ENCODE assay signal across 26 mouse cellular contexts in the genomic region with DNA sequence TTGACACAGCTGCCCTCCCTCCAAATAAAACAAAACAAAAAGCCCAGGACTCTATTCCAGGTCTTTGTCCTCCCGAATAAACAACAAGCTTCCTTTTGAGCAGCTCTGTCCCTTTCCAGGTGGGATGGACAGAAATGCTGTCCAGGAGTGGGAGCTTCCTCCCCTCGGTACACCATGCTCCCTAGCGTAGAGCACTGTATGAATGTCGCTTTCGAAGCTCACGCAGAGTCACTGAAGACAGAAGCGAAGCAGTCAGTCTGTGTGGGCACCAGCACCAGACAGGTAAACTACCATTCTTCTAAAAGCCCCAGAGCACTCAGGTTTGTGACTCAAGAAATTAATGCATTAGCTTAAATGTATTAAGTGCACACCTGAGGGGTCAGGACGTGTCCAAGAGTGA. TPM values are rescaled to one million over a fixed set of nuclear protein-coding genes. Genes with fewer than 3 reads are reported as not detected.
DNase-seq lines count a peak whose midpoint lies in the region; ATAC-seq lines count a peak whose summit lies in the region.
"Had no signal": no experiment of that assay in that cellular context is flagged by ENCODE, and none has a peak within 500 bp of the region (broad histone marks: within the 10 kb centered on the region; RNA-seq: fewer than 3 reads in every experiment).

No protein-coding gene starts in this region.

- no peak for ATAC-seq in intestine, embryonic 14.5 days (replicated peaks; ENCODE audit: low FRiP score, low TSS enrichment, low read depth)
- no peak for ATAC-seq in intestine, embryonic 16.5 days
- no peak for ATAC-seq in megakaryocyte, adult 5-6 weeks (ENCODE audit: poor library complexity, severe bottlenecking)
- ATAC-seq: CD4-positive, CD25-positive, alpha-beta regulatory T cell, adult 4 months; intestine, embryonic 15.5 days; midbrain, embryonic 16.5 days had no signal

- H3K4me2 ChIP-seq in intestine, embryonic 14.5 days (ENCODE audit: low read length), result no peak overlapping the region
- no peak overlapping the region for H3K4me2 ChIP-seq in intestine, embryonic 16.5 days (ENCODE audit: low read depth, low read length)
- H3K4me2 ChIP-seq: embryonic facial prominence, embryonic 12.5 days; forebrain, embryonic 12.5 days; heart, embryonic 13.5 days; intestine, embryonic 15.5 days; kidney, embryonic 15.5 days; limb, embryonic 13.5 days; neural tube, embryonic 13.5 days had no signal

- no peaks in the 10 kb centered on the region for H3K27me3 ChIP-seq in intestine, embryonic 14.5 days (replicated peaks; ENCODE audit: control insufficient read depth, insufficient read depth, low read length)
- H3K27me3 ChIP-seq in intestine, embryonic 16.5 days (replicated peaks; ENCODE audit: control insufficient read depth, insufficient read depth, low read length), result no peaks in the 10 kb centered on the region
- peaks cover 27% of the 10 kb centered on the region for H3K27me3 ChIP-seq in megakaryocyte, embryonic 14.5 days (replicated peaks)
- H3K27me3 ChIP-seq: embryonic facial prominence, embryonic 12.5 days; forebrain, embryonic 12.5 days; heart, embryonic 13.5 days; intestine, embryonic 15.5 days; kidney, embryonic 15.5 days; limb, embryonic 13.5 days; neural tube, embryonic 13.5 days had no signal

- H3K9ac ChIP-seq in intestine, embryonic 14.5 days (ENCODE audit: low read length), result no peak overlapping the region
- no peak overlapping the region for H3K9ac ChIP-seq in intestine, embryonic 16.5 days (ENCODE audit: low read depth, low read length)
- H3K9ac ChIP-seq: embryonic facial prominence, embryonic 12.5 days; forebrain, embryonic 12.5 days; heart, embryonic 13.5 days; intestine, embryonic 15.5 days; kidney, embryonic 15.5 days; limb, embryonic 13.5 days; liver, embryonic 14.5 days; neural tube, embryonic 13.5 days had no signal

- no peak overlapping the region for H3K4me3 ChIP-seq in intestine, embryonic 14.5 days (ENCODE audit: low read depth, low read length)
- H3K4me3 ChIP-seq in intestine, embryonic 16.5 days (ENCODE audit: low read length), result no peak overlapping the region
- peak overlapping the region; percentile 33 for H3K4me3 ChIP-seq in megakaryocyte, embryonic 14.5 days (replicated peaks)
- H3K4me3 ChIP-seq: embryonic facial prominence, embryonic 12.5 days; forebrain, embryonic 12.5 days; heart, embryonic 13.5 days; intestine, embryonic 15.5 days; kidney, embryonic 15.5 days; limb, embryonic 13.5 days; midbrain, embryonic 10.5 days; myocyte; neural tube, embryonic 13.5 days had no signal

- 80% methylated on average over 8 of the region's 8 CpGs for WGBS in intestine, embryonic 14.5 days
- 86% methylated on average over 8 of the region's 8 CpGs for WGBS in intestine, embryonic 16.5 days

- no peak overlapping the region for H3K27ac ChIP-seq in intestine, embryonic 14.5 days (ENCODE audit: low read depth)
- no peak overlapping the region for H3K27ac ChIP-seq in intestine, embryonic 16.5 days (ENCODE audit: low read length)
- H3K27ac ChIP-seq: embryonic facial prominence, embryonic 12.5 days; forebrain, embryonic 12.5 days; heart, embryonic 13.5 days; intestine, embryonic 15.5 days; kidney, embryonic 15.5 days; limb, embryonic 13.5 days; liver, embryonic 14.5 days; midbrain, embryonic 10.5 days; neural tube, embryonic 13.5 days had no signal

- H3K9me3 ChIP-seq in intestine, embryonic 14.5 days (ENCODE audit: control insufficient read depth, low read length), result no peaks in the 10 kb centered on the region
- H3K9me3 ChIP-seq in intestine, embryonic 16.5 days (ENCODE audit: control insufficient read depth, low read length), result no peaks in the 10 kb centered on the region
- H3K9me3 ChIP-seq in megakaryocyte, embryonic 14.5 days, result peaks cover 8% of the 10 kb centered on the region
- H3K9me3 ChIP-seq: embryonic facial prominence, embryonic 12.5 days; forebrain, embryonic 12.5 days; heart, embryonic 13.5 days; intestine, embryonic 15.5 days; kidney, embryonic 15.5 days; limb, embryonic 13.5 days; midbrain, embryonic 10.5 days; neural tube, embryonic 13.5 days had no signal

- H3K36me3 ChIP-seq in intestine, embryonic 14.5 days (ENCODE audit: control insufficient read depth, insufficient read depth, low read length), result no peaks in the 10 kb centered on the region
- H3K36me3 ChIP-seq in intestine, embryonic 16.5 days (ENCODE audit: control insufficient read depth, insufficient read depth, low read length), result no peaks in the 10 kb centered on the region
- H3K36me3 ChIP-seq in megakaryocyte, embryonic 14.5 days (replicated peaks; ENCODE audit: low read length), result no peaks in the 10 kb centered on the region
- H3K36me3 ChIP-seq: embryonic facial prominence, embryonic 12.5 days; forebrain, embryonic 12.5 days; heart, embryonic 13.5 days; intestine, embryonic 15.5 days; kidney, embryonic 15.5 days; limb, embryonic 13.5 days; midbrain, embryonic 10.5 days; neural tube, embryonic 13.5 days had no signal

- DNase-seq in cerebellum, adult 11-12 months, result peak; percentile 81
- DNase-seq in cerebellum, adult 9-11 months, result no peak
- peak; percentile 33 for DNase-seq in intestine, embryonic 14.5 days (ENCODE audit: low spot score)
- no peak for DNase-seq in gastrocnemius, postnatal 25 days
- DNase-seq: adrenal gland, postnatal 14 days; gastrocnemius, postnatal 10 days; layer of hippocampus, adult 9-11 months; retina, postnatal 1 day; right cerebral cortex, postnatal 25 days; spleen, adult 18-20 months; thymus, postnatal 14 days had no signal

- no peaks in the 10 kb centered on the region for H3K4me1 ChIP-seq in intestine, embryonic 14.5 days (replicated peaks; ENCODE audit: control insufficient read depth, insufficient read depth, low read length)
- peaks cover 6% of the 10 kb centered on the region for H3K4me1 ChIP-seq in intestine, embryonic 16.5 days (ENCODE audit: control insufficient read depth, insufficient read depth, low read length)
- H3K4me1 ChIP-seq in megakaryocyte, embryonic 14.5 days, result peaks cover 17% of the 10 kb centered on the region
- H3K4me1 ChIP-seq: embryonic facial prominence, embryonic 12.5 days; forebrain, embryonic 12.5 days; limb, embryonic 13.5 days; neural tube, embryonic 13.5 days had no signal

RNA-seq across cellular contexts. Expression of a gene that starts 20.2 kb away (rescaled TPM):
- polyA plus RNA-seq in intestine, embryonic 14.5 days (2014; fragmentation: Nextera tagmentation; extraction: Ambion mirVana), result 4.9 and 6.2 TPM in 2 replicates
- 2.8 and 3.6 TPM in 2 replicates for polyA plus RNA-seq in intestine, embryonic 16.5 days (2015; fragmentation: Nextera tagmentation; extraction: Ambion mirVana)
- polyA plus RNA-seq in megakaryocyte, embryonic 14.5 days (2012; ENCODE audit: insufficient read depth, low replicate concordance), result 0.36 TPM in 1 of 2 replicates, not detected in the other
- not detected in 2 replicates for total RNA-seq in megakaryocyte, adult 5-6 weeks (2015)
- total RNA-seq in megakaryocyte, adult 5-6 weeks (2017), result 0.11 TPM in 1 of 2 replicates, not detected in the other
- under 1 TPM; 0.54 to 0.95 TPM for total RNA-seq in gastrocnemius, postnatal 25 days (2021)
- polyA plus RNA-seq: myocyte had no signal

Comparison
In these comparisons a context has a peak if more than half of its experiments do, and no peak if none do; other contexts are left out.
1. DNase-seq: peak in cerebellum, adult 11-12 months (single experiment) and intestine, embryonic 14.5 days (single experiment); none in cerebellum, adult 9-11 months (single experiment) and gastrocnemius, postnatal 25 days (single experiment).